ENCODE assay signal across 8 mouse cellular contexts in the genomic region with DNA sequence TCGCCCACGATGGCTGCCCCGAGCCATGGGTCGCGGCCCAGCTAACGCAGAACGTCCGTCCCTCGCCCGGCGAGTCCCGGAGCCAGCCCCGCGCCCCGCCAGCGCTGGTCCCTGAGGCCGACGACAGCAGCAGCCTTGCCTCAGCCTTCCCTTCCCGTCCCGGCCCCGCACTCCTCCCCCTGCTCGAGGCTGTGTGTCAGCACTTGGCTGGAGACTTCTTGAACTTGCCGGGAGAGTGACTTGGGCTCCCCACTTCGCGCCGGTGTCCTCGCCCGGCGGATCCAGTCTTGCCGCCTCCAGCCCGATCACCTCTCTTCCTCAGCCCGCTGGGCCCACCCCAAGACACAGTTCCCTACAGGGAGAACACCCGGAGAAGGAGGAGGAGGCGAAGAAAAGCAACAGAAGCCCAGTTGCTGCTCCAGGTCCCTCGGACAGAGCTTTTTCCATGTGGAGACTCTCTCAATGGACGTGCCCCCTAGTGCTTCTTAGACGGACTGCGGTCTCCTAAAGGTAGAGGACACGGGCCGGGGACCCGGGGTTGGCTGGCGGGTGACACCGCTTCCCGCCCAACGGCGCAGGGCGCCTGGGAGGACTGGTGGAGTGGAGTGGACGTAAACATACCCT. TPM values are rescaled to one million over a fixed set of nuclear protein-coding genes. Genes with fewer than 3 reads are reported as not detected.
DNase-seq lines count a peak whose midpoint lies in the region; ATAC-seq and TF ChIP-seq lines count a peak whose summit lies in the region.

No protein-coding gene starts in this region.

- peaks cover 32% of the 10 kb centered on the region for H3K4me1 ChIP-seq in embryonic facial prominence, embryonic 15.5 days
- peaks cover 26% of the 10 kb centered on the region for H3K4me1 ChIP-seq in heart, embryonic 13.5 days
- peaks cover 14% of the 10 kb centered on the region for H3K4me1 ChIP-seq in testis, adult 2 months (ENCODE audit: control insufficient read depth, insufficient read depth, low read length)

- TF ChIP-seq CTCF in testis, adult 2 months (IDR thresholded peaks at IDR 0.05; ENCODE audit: control insufficient read depth, insufficient read depth, insufficient replicate concordance, low read depth, low read length), result no peak

- peak overlapping the region; percentile 58 for H3K9ac ChIP-seq in embryonic facial prominence, embryonic 15.5 days
- peak overlapping the region; percentile 87 for H3K9ac ChIP-seq in heart, embryonic 13.5 days

- DNase-seq in kidney, adult 18-20 months, result peak; percentile 34
- DNase-seq in kidney, adult 9 months, result no peak
- peak; percentile 24 to 40 for DNase-seq in kidney, postnatal 25 days
- DNase-seq in mesoderm, embryonic 11.5 days (ENCODE audit: low read depth, low spot score), result peak; percentile 34

- peak overlapping the region; percentile 61 for H3K4me3 ChIP-seq in embryonic facial prominence, embryonic 15.5 days (replicated peaks)
- H3K4me3 ChIP-seq in heart, embryonic 13.5 days, result peak overlapping the region; percentile 68
- H3K4me3 ChIP-seq in testis, adult 2 months (ENCODE audit: control insufficient read depth, low read depth, low read length), result peak overlapping the region; percentile 75

- no peak for TF ChIP-seq POLR2A in testis, adult 2 months (IDR thresholded peaks at IDR 0.05; ENCODE audit: control insufficient read depth, low read depth, low read length)

- H3K4me2 ChIP-seq in embryonic facial prominence, embryonic 15.5 days (replicated peaks), result peak overlapping the region; percentile 89
- H3K4me2 ChIP-seq in heart, embryonic 13.5 days, result peak overlapping the region; percentile 85

- no peaks in the 10 kb centered on the region for H3K36me3 ChIP-seq in embryonic facial prominence, embryonic 15.5 days
- H3K36me3 ChIP-seq in heart, embryonic 13.5 days, result no peaks in the 10 kb centered on the region
- no peaks in the 10 kb centered on the region for H3K36me3 ChIP-seq in testis, adult 2 months (ENCODE audit: control insufficient read depth, insufficient read depth, low read length)

- H3K9me3 ChIP-seq in embryonic facial prominence, embryonic 15.5 days (replicated peaks), result no peaks in the 10 kb centered on the region
- no peaks in the 10 kb centered on the region for H3K9me3 ChIP-seq in heart, embryonic 13.5 days

- 0 out of 2 replicates have a peak, but pooled peaks cover 5% of the 10 kb centered on the region for H3K27me3 ChIP-seq in embryonic facial prominence, embryonic 15.5 days
- H3K27me3 ChIP-seq in heart, embryonic 13.5 days (replicated peaks), result peaks cover 60% of the 10 kb centered on the region
- H3K27me3 ChIP-seq in testis, adult 2 months (ENCODE audit: control insufficient read depth, insufficient read depth, low read length), result peaks cover 6% of the 10 kb centered on the region; the same call in 1 of the 2 replicates

- peak; percentile 26; the same call in 1 of the 2 replicates for ATAC-seq in embryonic facial prominence, embryonic 15.5 days (ENCODE audit: insufficient number of reproducible peaks, low FRiP score, low TSS enrichment, low read depth)
- no peak for ATAC-seq in heart, embryonic 13.5 days (ENCODE audit: extremely low read depth, insufficient number of reproducible peaks, low FRiP score, low TSS enrichment)
- ATAC-seq in megakaryocyte-erythroid progenitor cell, adult 5-6 weeks (replicated peaks; ENCODE audit: low FRiP score, low TSS enrichment, poor library complexity, severe bottlenecking), result no peak

- WGBS in embryonic facial prominence, embryonic 15.5 days, result under 1% methylated on average over 47 of the region's 48 CpGs
- 1% methylated on average over 48 of the region's 48 CpGs for WGBS in heart, embryonic 13.5 days

- H3K27ac ChIP-seq in embryonic facial prominence, embryonic 15.5 days (replicated peaks), result peak overlapping the region; percentile 66
- peak overlapping the region; percentile 40 for H3K27ac ChIP-seq in heart, embryonic 13.5 days (replicated peaks)
- no peak overlapping the region for H3K27ac ChIP-seq in testis, adult 2 months (ENCODE audit: control insufficient read depth, insufficient read depth, low read depth, low read length)

RNA-seq across cellular contexts. Expression of gene Bmp2, which starts 1.0 kb away (rescaled TPM):
- 19.3 and 22.4 TPM in 2 replicates for polyA plus RNA-seq in embryonic facial prominence, embryonic 15.5 days (2015; fragmentation: Nextera tagmentation; extraction: Ambion mirVana)
- polyA plus RNA-seq in heart, embryonic 13.5 days (2015; fragmentation: Nextera tagmentation; extraction: Ambion mirVana), result 9.8 and 10.7 TPM in 2 replicates
- polyA plus RNA-seq in testis, adult 2 months (2012; rRNA removed), result 0.04 and 0.13 TPM in 2 replicates
- not detected in 2 replicates for total RNA-seq in megakaryocyte-erythroid progenitor cell, adult 5-6 weeks (2014; fragmentation: Nextera tagmentation)
- 0.47 TPM in 1 of 2 replicates, not detected in the other for total RNA-seq in megakaryocyte-erythroid progenitor cell, adult 5-6 weeks (2017)
